Mouse (Mus musculus) megakaryocyte, adult 5-6 weeks (primary cell): ENCODE measurements around the gene Olfr544. TPM values are rescaled to one million over a fixed set of nuclear protein-coding genes. Genes with fewer than 3 reads are reported as not detected.
A peak's percentile ranks its signal among the peaks of the same experiment; 100 is the strongest.

Experiments used
- ATAC-seq: 2 replicates; pipeline ENCODE4 v1.8.0; 2016; ENCODE audit warnings: mild to moderate bottlenecking, inconsistent platforms; ENCODE audit not compliant: poor library complexity, severe bottlenecking
- total RNA-seq, 2 experiments: library from RNA; stranded (forward) in 1 of 2; stranded (reverse) in 1 of 2; fragments of 153-499, 151-499 nt in 1 of 2; fragments of 221-1000, 200-1000 nt in 1 of 2; gene quantifications; 2 replicates each; pipeline versions ENCODE4 v1.2.3 to v1.2.4; 2015 to 2017

Gene Olfr544
- total RNA-seq, 2 experiments from 2014 or later, result 0.04 TPM; not detected in 1

- ATAC-seq, result no peak
Observed at GRCm38 (mm10) chr7:102478926-102479325, 9.2 kb downstream of the Olfr544 start.

- ATAC-seq, result no peak
Observed at GRCm38 (mm10) chr7:102478425-102478824, 9.7 kb downstream of the Olfr544 start.

- no peak for ATAC-seq
Observed at GRCm38 (mm10) chr7:102477377-102477776, 10.7 kb downstream of the Olfr544 start.

- no peak for ATAC-seq
Observed at GRCm38 (mm10) chr7:102476601-102477000, 11.5 kb downstream of the Olfr544 start.

- ATAC-seq, result no peak
Observed at GRCm38 (mm10) chr7:102472675-102473074, 15.4 kb downstream of the Olfr544 start.

GRCm38 (mm10) chr7:102467566-102467965 is 20.5 kb downstream of the Olfr544 start:
- ATAC-seq, result no peak

- peak; percentile 45; the same call in 1 of the 2 replicates for ATAC-seq
Observed at GRCm38 (mm10) chr7:102458618-102459380, 29.3 kb downstream of the Olfr544 start.

GRCm38 (mm10) chr7:102446438-102446837 is 41.7 kb downstream of the Olfr544 start:
- no peak for ATAC-seq

GRCm38 (mm10) chr7:102444301-102444700 is 43.8 kb downstream of the Olfr544 start:
- no peak for ATAC-seq

- ATAC-seq, result no peak
Observed at GRCm38 (mm10) chr7:102442432-102442831, 45.7 kb downstream of the Olfr544 start.

- peak; percentile 99 for ATAC-seq
Observed at GRCm38 (mm10) chr7:102441657-102442391, 46.3 kb downstream of the Olfr544 start, which contains the start of gene Rrm1. TSS of gene Rrm1 (plus strand) at chr7:102441695.

- no peak for ATAC-seq
Observed at GRCm38 (mm10) chr7:102440822-102441656, 47.1 kb downstream of the Olfr544 start.

GRCm38 (mm10) chr7:102434344-102434743 is 53.8 kb downstream of the Olfr544 start:
- ATAC-seq, result 0 out of 2 replicates have a peak, but pooled peaks have one; percentile 27

Other genes starting within 250 kb of the Olfr544 start
- 359 and 397 TPM in 2 replicates for gene Rhog, start 232.3 kb downstream of the Olfr544 start, total RNA-seq (2015)
- gene Rhog, start 232.3 kb downstream of the Olfr544 start, total RNA-seq (2017), result 89.0 and 112 TPM in 2 replicates
- gene Stim1, start 220.5 kb downstream of the Olfr544 start, total RNA-seq (2015), result 28.0 and 28.8 TPM in 2 replicates
- gene Stim1, start 220.5 kb downstream of the Olfr544 start, total RNA-seq (2017), result 35.5 and 59.3 TPM in 2 replicates
- gene Rrm1, start 46.6 kb downstream of the Olfr544 start, total RNA-seq (2015), result 161 and 172 TPM in 2 replicates
- gene Rrm1, start 46.6 kb downstream of the Olfr544 start, total RNA-seq (2017), result 413 and 515 TPM in 2 replicates
- gene Olfr543, start 6.6 kb downstream of the Olfr544 start, total RNA-seq (2015), result not detected in 2 replicates
- gene Olfr543, start 6.6 kb downstream of the Olfr544 start, total RNA-seq (2017), result not detected in 2 replicates
- not detected in 2 replicates for gene Olfr545, start 11.3 kb upstream of the Olfr544 start, total RNA-seq (2015)
- gene Olfr545, start 11.3 kb upstream of the Olfr544 start, total RNA-seq (2017), result not detected in 2 replicates
- gene Olfr547, start 46.4 kb upstream of the Olfr544 start, total RNA-seq (2015), result not detected in 2 replicates
- not detected in 2 replicates for gene Olfr547, start 46.4 kb upstream of the Olfr544 start, total RNA-seq (2017)
- not detected in 2 replicates for gene Olfr548-ps1, start 52.6 kb upstream of the Olfr544 start, total RNA-seq (2015)
- not detected in 2 replicates for gene Olfr548-ps1, start 52.6 kb upstream of the Olfr544 start, total RNA-seq (2017)
- not detected in 2 replicates for gene Olfr549, start 61.6 kb upstream of the Olfr544 start, total RNA-seq (2015)
- gene Olfr549, start 61.6 kb upstream of the Olfr544 start, total RNA-seq (2017), result not detected in 2 replicates
- gene Trim21, start 77.2 kb upstream of the Olfr544 start, total RNA-seq (2015), result 14.9 and 16.5 TPM in 2 replicates
- gene Trim21, start 77.2 kb upstream of the Olfr544 start, total RNA-seq (2017), result 31.4 and 53.9 TPM in 2 replicates
- gene Olfr550, start 83.1 kb upstream of the Olfr544 start, total RNA-seq (2015), result 0.45 TPM in 1 of 2 replicates, not detected in the other
- gene Olfr550, start 83.1 kb upstream of the Olfr544 start, total RNA-seq (2017), result not detected in 2 replicates
- gene Olfr551, start 103.6 kb upstream of the Olfr544 start, total RNA-seq (2015), result not detected in 2 replicates
- not detected in 2 replicates for gene Olfr551, start 103.6 kb upstream of the Olfr544 start, total RNA-seq (2017)
- not detected in 2 replicates for gene Olfr552, start 109.5 kb upstream of the Olfr544 start, total RNA-seq (2015)
- not detected in 2 replicates for gene Olfr552, start 109.5 kb upstream of the Olfr544 start, total RNA-seq (2017)
- not detected in 2 replicates for gene Olfr553, start 129.9 kb upstream of the Olfr544 start, total RNA-seq (2015)
- gene Olfr553, start 129.9 kb upstream of the Olfr544 start, total RNA-seq (2017), result not detected in 2 replicates
- gene Olfr554, start 150.1 kb upstream of the Olfr544 start, total RNA-seq (2015), result not detected in 2 replicates
- not detected in 2 replicates for gene Olfr554, start 150.1 kb upstream of the Olfr544 start, total RNA-seq (2017)
- not detected in 2 replicates for gene Olfr555, start 170.5 kb upstream of the Olfr544 start, total RNA-seq (2015)
- gene Olfr555, start 170.5 kb upstream of the Olfr544 start, total RNA-seq (2017), result not detected in 2 replicates
- not detected in 2 replicates for gene Olfr556, start 176.6 kb upstream of the Olfr544 start, total RNA-seq (2015)
- not detected in 2 replicates for gene Olfr556, start 176.6 kb upstream of the Olfr544 start, total RNA-seq (2017)
- gene Trim68, start 199.0 kb upstream of the Olfr544 start, total RNA-seq (2015), result 3.5 and 3.7 TPM in 2 replicates
- 2.9 and 3.4 TPM in 2 replicates for gene Trim68, start 199.0 kb upstream of the Olfr544 start, total RNA-seq (2017)
- not detected in 2 replicates for gene Olfr557, start 207.6 kb upstream of the Olfr544 start, total RNA-seq (2015)
- not detected in 2 replicates for gene Olfr557, start 207.6 kb upstream of the Olfr544 start, total RNA-seq (2017)
- not detected in 2 replicates for gene Olfr558, start 213.9 kb upstream of the Olfr544 start, total RNA-seq (2015)
- gene Olfr558, start 213.9 kb upstream of the Olfr544 start, total RNA-seq (2017), result not detected in 2 replicates
- gene Olfr33, start 230.8 kb upstream of the Olfr544 start, total RNA-seq (2015), result not detected in 2 replicates
- gene Olfr33, start 230.8 kb upstream of the Olfr544 start, total RNA-seq (2017), result not detected in 2 replicates
- not detected in 2 replicates for gene Olfr559, start 239.2 kb upstream of the Olfr544 start, total RNA-seq (2015)
- gene Olfr559, start 239.2 kb upstream of the Olfr544 start, total RNA-seq (2017), result not detected in 2 replicates